Mouse (Mus musculus): ENCODE measurements around the gene Spaca4. TPM values are rescaled to one million over a fixed set of nuclear protein-coding genes. Genes with fewer than 3 reads are reported as not detected.

Spaca4 gene
- not detected in 2 replicates for polyA plus RNA-seq (2011; ENCODE audit: insufficient read depth, insufficient read length, low replicate concordance, missing spikeins)

DNA sequence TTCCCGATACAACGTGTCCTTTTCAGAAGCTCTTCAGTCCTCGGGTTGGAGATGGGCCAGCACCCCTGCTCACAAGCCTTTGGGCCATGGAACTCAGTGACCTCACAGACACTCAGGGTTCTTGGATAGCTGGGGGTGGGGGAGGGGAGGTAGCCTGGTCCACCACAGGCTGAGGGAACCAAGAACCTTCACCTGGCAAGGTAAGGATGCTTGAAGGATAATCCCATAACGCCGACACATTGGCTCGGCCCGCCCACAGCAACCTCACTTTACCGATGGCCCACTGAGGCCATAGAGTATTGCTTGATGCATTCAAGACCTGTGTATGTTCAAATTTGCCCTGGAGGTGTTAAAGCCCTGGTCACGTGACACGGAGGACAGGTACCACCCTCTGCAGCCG, at the start of gene Spaca4:
Gene Spaca4 (minus strand): TSS at position 101 of the 400 bp plus-strand sequence.
- Histone ChIP-seq H3K4me1 (ENCODE audit: control insufficient read depth, insufficient read depth, low read length) (no peaks in the 10 kb centered on the region), H3K4me3 (replicated peaks; ENCODE audit: control insufficient read depth, low read depth, low read length) (no peak within 1 kb of the TSS), H3K27ac (ENCODE audit: control insufficient read depth, insufficient read depth, low read depth, low read length, poor library complexity) (no peak within 1 kb of the TSS; the same call in 1 of the 2 replicates)
- TF ChIP-seq POLR2A (IDR thresholded peaks at IDR 0.05; ENCODE audit: borderline replicate concordance, control insufficient read depth, low read depth, low read length): no peak
- no peak for TF ChIP-seq CTCF (IDR thresholded peaks at IDR 0.05; ENCODE audit: control insufficient read depth, insufficient read depth, low read length)
- WGBS: 91% methylated on average over 11 of the region's 11 CpGs

DNA sequence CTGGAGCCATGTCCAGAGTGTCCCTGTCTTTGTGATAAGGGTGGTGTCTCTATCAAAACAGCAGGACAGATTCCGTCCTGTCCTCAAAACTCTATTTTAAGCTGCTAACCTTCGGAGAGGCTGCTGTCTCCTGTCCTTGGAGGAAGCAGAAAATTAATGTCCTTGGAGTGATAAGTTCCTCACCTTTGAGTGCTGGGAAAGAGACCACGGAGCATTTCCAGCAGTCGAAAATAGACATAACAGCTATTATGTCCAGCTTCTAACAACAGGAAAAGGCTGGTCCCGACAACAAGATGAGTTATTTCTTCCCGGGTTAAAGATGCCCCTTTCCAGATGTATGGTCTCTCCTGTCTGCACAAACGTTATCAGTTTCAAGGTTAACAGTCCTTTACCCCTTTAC, 49.6 kb upstream of the Spaca4 start:
- no peaks in the 10 kb centered on the region; the same call in 1 of the 2 replicates for H3K4me1 ChIP-seq (ENCODE audit: control insufficient read depth, insufficient read depth, low read length)
- no peak overlapping the region for H3K27ac ChIP-seq (ENCODE audit: control insufficient read depth, insufficient read depth, low read depth, low read length, poor library complexity)
- no peak overlapping the region for H3K4me3 ChIP-seq (replicated peaks; ENCODE audit: control insufficient read depth, low read depth, low read length)
- WGBS: 75% methylated on average over 7 of the region's 7 CpGs
- TF ChIP-seq CTCF (IDR thresholded peaks at IDR 0.05; ENCODE audit: control insufficient read depth, insufficient read depth, low read length): no peak
- no peak for TF ChIP-seq POLR2A (IDR thresholded peaks at IDR 0.05; ENCODE audit: borderline replicate concordance, control insufficient read depth, low read depth, low read length)

DNA sequence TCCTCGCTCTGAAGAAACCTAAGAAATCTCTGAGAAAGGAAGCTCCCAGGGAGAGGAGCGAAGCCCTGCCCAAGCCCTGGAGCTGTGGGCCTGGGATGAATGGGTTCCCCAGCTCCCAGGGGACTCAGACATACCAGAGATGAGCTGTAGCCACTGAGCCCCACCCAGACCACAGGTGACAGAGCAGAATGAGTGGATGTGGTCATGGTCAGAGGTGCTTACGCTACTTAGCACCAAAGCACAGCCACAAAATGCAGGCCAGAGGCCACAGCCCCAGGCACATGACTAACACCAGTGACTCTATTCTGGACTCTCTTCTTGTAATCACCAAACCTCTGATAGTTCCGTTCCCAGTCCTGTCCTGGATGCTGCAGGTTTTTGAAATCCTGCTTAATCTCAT, 45.5 kb upstream of the Spaca4 start:
- H3K4me3 ChIP-seq (replicated peaks; ENCODE audit: control insufficient read depth, low read depth, low read length): no peak overlapping the region
- WGBS: 37% methylated on average over 4 of the region's 4 CpGs

DNA sequence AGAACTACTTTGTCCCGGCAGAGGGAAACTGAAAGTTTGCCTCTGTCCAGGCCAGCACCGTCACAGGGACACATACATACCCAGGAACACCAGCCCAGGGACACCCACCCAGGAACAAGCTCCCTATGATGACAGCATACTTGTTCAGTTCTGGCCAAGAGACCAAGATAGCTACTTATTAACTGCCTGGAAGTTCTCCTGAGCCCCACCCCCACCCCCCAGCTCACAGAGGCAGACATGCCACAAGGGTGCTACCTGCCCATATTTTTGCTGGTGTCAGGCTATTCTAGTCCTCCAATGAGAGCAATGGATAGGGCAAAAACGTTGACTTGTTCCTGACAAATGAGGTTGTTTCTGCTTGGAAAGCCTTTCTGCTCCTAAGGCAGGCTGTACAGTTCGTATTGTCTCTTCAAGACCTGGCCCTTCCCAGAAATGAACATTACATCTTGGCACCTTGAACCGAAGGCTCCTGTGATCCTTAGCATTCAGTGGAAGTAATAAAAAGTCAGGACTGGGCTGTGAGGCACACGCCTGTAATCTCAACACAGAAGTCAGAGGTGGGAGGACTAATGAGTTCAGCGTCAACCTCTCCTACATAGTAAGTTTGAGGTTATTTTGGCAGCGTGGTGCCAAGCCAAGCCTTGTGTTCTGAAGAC, 44.9 kb upstream of the Spaca4 start:
- TF ChIP-seq CTCF (IDR thresholded peaks at IDR 0.05; ENCODE audit: control insufficient read depth, insufficient read depth, low read length): no peak
- no peak for TF ChIP-seq POLR2A (IDR thresholded peaks at IDR 0.05; ENCODE audit: borderline replicate concordance, control insufficient read depth, low read depth, low read length)
- Histone ChIP-seq H3K4me3 (replicated peaks; ENCODE audit: control insufficient read depth, low read depth, low read length) (no peak overlapping the region), H3K4me1 (ENCODE audit: control insufficient read depth, insufficient read depth, low read length) (no peaks in the 10 kb centered on the region; the same call in 1 of the 2 replicates), H3K27ac (ENCODE audit: control insufficient read depth, insufficient read depth, low read depth, low read length, poor library complexity) (no peak overlapping the region)
- WGBS: 58% methylated on average over 8 of the region's 8 CpGs

More for the DNA sequence above, 45.5 kb upstream of the Spaca4 start:
- Histone ChIP-seq H3K27ac (ENCODE audit: control insufficient read depth, insufficient read depth, low read depth, low read length, poor library complexity) (no peak overlapping the region), H3K4me1 (ENCODE audit: control insufficient read depth, insufficient read depth, low read length) (no peaks in the 10 kb centered on the region; the same call in 1 of the 2 replicates)
- TF ChIP-seq CTCF (IDR thresholded peaks at IDR 0.05; ENCODE audit: control insufficient read depth, insufficient read depth, low read length) (no peak), POLR2A (IDR thresholded peaks at IDR 0.05; ENCODE audit: borderline replicate concordance, control insufficient read depth, low read depth, low read length) (no peak)

DNA sequence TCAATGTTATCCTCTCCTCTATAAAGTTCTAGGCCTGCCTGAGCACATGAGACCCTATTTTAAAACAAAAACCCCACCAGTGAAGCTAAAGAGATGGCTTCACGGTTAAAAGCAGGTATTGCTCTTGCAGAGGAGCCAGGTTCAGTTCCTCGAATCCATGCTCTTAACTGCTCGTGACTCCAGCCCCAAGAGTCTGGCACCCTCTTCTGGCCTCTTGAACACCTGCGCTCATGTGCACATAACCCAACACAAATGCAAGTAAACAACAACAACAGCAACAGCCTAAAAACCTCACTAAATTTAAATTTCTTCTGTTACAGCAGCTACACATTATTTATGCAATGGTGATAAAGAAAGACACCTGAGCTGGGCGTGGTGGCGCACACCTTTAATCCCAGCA, 41.9 kb upstream of the Spaca4 start:
- WGBS: 81% methylated on average over 6 of the region's 6 CpGs
- no peaks in the 10 kb centered on the region; the same call in none of the 2 replicates for H3K4me1 ChIP-seq (ENCODE audit: control insufficient read depth, insufficient read depth, low read length)
- TF ChIP-seq POLR2A (IDR thresholded peaks at IDR 0.05; ENCODE audit: borderline replicate concordance, control insufficient read depth, low read depth, low read length) (no peak), CTCF (IDR thresholded peaks at IDR 0.05; ENCODE audit: control insufficient read depth, insufficient read depth, low read length) (no peak)
- no peak overlapping the region for H3K27ac ChIP-seq (ENCODE audit: control insufficient read depth, insufficient read depth, low read depth, low read length, poor library complexity)
- no peak overlapping the region for H3K4me3 ChIP-seq (replicated peaks; ENCODE audit: control insufficient read depth, low read depth, low read length)

DNA sequence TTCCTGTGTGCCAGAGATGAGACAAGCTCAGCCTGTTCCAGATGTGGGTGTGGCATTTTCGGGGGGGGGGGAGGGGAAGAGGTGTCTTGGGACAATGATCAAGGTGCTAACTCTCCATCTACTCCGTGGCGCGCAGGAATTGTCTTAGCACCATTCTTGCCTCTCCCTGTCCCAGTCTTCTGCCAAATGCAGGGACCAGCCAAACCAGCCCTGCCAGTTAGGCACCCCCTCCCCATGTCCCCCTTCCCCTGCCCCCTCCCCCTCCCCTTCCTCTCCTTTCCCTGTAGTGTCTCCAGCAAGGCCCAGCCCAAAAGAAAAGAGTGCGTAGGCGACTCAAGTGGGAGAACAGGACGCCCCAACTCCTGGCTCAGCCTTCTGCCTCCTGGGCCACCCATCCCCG, 41.2 kb upstream of the Spaca4 start:
- Histone ChIP-seq H3K4me1 (ENCODE audit: control insufficient read depth, insufficient read depth, low read length) (no peaks in the 10 kb centered on the region; the same call in none of the 2 replicates), H3K4me3 (replicated peaks; ENCODE audit: control insufficient read depth, low read depth, low read length) (no peak overlapping the region), H3K27ac (ENCODE audit: control insufficient read depth, insufficient read depth, low read depth, low read length, poor library complexity) (no peak overlapping the region)
- 75% methylated on average over 8 of the region's 8 CpGs for WGBS
- TF ChIP-seq CTCF (IDR thresholded peaks at IDR 0.05; ENCODE audit: control insufficient read depth, insufficient read depth, low read length): no peak
- no peak for TF ChIP-seq POLR2A (IDR thresholded peaks at IDR 0.05; ENCODE audit: borderline replicate concordance, control insufficient read depth, low read depth, low read length)

DNA sequence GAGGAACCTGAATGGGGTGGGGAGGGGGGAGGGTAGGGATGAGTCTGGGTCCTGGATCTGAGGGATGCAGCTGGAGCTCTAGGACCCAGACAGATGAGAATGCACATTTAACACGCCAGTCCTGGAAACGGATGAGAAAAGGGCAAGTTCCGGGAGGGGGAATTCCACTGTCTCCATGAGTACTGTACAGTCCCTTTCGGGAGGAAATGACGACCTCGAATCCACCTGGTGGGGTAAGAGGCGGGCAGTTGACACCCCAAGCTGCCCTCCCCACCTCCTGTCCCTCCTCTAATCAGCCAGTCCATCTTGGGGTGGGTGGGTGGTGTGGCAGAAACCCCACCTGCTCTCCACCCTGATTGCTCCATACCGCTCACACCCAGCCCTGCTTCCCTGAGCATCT, 40.4 kb upstream of the Spaca4 start:
- WGBS: 58% methylated on average over 8 of the region's 8 CpGs
- TF ChIP-seq CTCF (IDR thresholded peaks at IDR 0.05; ENCODE audit: control insufficient read depth, insufficient read depth, low read length): no peak
- TF ChIP-seq POLR2A (IDR thresholded peaks at IDR 0.05; ENCODE audit: borderline replicate concordance, control insufficient read depth, low read depth, low read length): no peak

DNA sequence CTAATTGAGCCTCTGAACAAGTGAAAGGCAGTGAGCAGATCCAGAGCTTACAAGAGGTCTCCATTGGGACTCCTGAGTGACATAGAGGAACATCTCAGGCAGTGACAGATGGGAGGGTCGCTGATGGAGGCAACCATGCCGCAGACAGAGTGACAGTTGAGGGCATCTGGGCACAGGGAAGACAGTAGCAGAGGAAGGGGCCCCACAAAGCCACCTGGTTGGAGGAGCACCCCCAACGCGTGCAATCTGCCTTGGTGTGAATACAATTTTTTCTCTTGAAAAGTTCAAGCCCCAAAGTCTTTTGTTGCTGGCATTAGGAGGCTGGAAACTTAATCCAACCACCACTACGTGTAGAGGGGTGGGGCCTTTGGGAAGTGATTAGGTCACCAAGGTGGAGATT, 34.5 kb upstream of the Spaca4 start:
- WGBS: 69% methylated on average over 5 of the region's 5 CpGs
- TF ChIP-seq POLR2A (IDR thresholded peaks at IDR 0.05; ENCODE audit: borderline replicate concordance, control insufficient read depth, low read depth, low read length): no peak
- no peak for TF ChIP-seq CTCF (IDR thresholded peaks at IDR 0.05; ENCODE audit: control insufficient read depth, insufficient read depth, low read length)

More for the DNA sequence above, 40.4 kb upstream of the Spaca4 start:
- H3K4me3 ChIP-seq (replicated peaks; ENCODE audit: control insufficient read depth, low read depth, low read length): no peak overlapping the region
- H3K4me1 ChIP-seq (ENCODE audit: control insufficient read depth, insufficient read depth, low read length): no peaks in the 10 kb centered on the region; the same call in 1 of the 2 replicates
- no peak overlapping the region for H3K27ac ChIP-seq (ENCODE audit: control insufficient read depth, insufficient read depth, low read depth, low read length, poor library complexity)

More for the DNA sequence above, 34.5 kb upstream of the Spaca4 start:
- Histone ChIP-seq H3K4me3 (replicated peaks; ENCODE audit: control insufficient read depth, low read depth, low read length) (no peak overlapping the region), H3K4me1 (ENCODE audit: control insufficient read depth, insufficient read depth, low read length) (no peaks in the 10 kb centered on the region; the same call in 1 of the 2 replicates), H3K27ac (ENCODE audit: control insufficient read depth, insufficient read depth, low read depth, low read length, poor library complexity) (no peak overlapping the region)

All from bone marrow, adult 2 months (tissue).